Mouse (Mus musculus): ENCODE measurements at regions not wholly inside any gene's neighbourhood (a gene's known extent, or its start where the extent isn't known, plus 50 kb on each side); places are given as distances from the start of the nearest gene placed in this dataset.
"Not testable (repeated sequence)": the region's sequence is repeated elsewhere in the genome, so short reads cannot be mapped to it uniquely, and the experiment has no call there.

DNA sequence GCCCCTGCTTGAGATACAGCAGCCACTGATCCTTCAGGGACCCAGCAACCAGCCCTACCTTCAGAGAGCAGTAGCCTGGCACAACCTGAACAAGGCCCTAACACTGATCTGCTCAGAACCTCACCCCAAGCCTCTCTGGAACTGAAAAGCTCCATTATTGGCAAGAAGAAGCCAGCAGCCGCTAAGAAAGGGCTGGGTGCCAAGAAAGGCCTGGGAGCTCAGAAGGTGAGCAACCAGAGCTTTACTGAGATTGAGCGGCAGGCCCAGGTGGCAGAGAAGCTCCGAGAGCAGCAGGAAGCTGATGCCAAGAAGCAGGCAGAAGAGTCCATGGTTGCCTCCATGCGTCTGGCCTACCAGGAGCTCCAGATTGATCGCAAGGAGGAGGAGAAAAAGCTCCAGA lies 74.4 kb upstream of the Oxtr start:
- DNase-seq (ENCODE audit: low spot score), result not testable (repeated sequence)

DNA sequence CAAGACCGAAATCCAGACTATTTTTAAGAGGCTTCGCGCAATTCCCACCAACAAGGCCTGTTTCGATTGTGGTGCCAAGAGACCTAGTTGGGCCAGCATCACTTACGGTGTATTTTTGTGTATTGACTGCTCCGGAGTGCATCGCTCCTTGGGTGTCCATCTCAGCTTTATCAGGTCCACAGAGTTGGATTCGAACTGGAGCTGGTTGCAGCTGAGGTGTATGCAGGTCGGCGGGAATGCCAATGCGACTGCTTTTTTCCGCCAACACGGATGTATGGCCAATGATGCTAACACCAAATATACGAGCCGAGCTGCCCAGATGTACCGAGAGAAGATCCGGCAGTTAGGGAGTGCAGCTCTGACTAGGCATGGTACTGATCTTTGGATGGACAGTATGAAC lies 73.9 kb upstream of the Oxtr start:
- not testable (repeated sequence) for DNase-seq (ENCODE audit: low spot score)

DNA sequence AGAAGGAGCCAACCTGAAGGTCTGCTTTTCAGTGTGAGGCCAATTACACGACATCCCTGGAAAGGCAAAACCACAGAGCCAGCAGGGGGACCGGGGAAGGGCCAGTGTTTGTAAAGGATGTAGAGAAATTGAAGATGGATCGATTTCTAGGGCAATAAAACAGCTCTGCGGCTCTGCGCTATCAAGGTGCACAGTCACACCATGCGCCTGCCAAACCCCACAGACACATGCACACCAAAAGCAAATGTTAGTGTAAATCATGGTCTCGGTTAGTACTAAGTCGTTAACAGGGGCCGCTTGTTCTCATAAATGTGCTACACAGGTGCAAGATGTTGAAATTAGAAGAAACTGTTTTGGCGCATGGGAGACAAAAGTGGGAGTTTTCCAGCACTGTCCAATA lies 72.3 kb upstream of the Oxtr start:
- no peak for DNase-seq (ENCODE audit: low spot score)

DNA sequence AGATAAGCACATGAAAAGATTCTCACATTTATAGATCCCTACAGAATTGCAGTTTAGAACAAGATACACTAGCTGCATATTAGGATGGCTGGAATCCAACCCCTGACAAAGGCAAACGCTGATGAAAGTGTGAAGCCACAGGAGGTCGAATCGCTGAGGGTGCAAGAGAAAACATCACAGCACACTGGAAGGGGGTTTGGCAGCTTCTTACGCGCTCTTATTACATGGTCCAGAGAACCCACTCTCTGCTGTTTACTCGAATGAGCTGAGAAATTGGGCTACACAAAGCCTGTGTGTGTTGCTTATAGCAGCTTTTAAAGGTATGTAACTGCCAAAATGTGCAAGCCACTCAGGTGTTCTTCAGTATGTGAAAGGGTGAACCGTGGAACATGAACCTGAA lies 71.8 kb upstream of the Oxtr start:
- no peak for DNase-seq (ENCODE audit: low spot score)

DNA sequence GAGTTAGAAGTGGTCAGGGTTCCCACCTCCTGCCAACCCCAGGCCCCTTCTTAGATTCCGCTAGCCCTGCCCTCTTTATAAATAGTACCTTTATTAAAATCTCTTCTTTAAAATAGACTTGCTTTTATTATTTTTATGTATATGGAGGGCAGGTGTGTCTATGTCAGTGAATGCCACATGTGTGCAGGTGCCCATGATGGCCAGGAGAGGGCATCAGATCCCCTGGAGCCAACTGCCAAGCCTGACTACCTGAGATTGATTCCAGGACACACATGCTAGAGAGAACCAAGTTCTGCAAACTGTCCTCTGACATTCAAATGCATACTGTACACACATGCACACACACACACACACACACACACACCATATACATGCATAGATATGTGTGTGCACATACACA lies 69.8 kb upstream of the Oxtr start:
- DNase-seq (ENCODE audit: low spot score), result no peak

DNA sequence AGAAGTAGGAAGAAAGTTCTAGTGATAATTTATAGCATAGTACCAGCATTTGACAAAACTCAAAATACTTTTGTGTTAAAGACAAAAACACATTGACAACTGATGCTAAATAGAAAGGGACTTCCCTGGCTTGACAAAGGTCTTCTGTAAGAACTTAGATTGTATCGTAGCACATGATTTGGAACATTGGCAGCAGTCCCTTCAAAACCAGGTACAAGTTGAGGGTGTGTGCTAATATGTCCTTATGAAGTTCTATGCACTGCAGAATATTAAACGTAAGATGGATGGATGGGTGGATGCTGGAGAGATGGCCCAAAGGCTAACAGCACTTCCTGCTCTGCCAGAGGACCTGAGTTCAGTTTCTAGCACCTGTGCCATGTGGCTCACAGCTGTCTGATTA lies 67.8 kb upstream of the Oxtr start:
- no peak for DNase-seq (ENCODE audit: low spot score)

DNA sequence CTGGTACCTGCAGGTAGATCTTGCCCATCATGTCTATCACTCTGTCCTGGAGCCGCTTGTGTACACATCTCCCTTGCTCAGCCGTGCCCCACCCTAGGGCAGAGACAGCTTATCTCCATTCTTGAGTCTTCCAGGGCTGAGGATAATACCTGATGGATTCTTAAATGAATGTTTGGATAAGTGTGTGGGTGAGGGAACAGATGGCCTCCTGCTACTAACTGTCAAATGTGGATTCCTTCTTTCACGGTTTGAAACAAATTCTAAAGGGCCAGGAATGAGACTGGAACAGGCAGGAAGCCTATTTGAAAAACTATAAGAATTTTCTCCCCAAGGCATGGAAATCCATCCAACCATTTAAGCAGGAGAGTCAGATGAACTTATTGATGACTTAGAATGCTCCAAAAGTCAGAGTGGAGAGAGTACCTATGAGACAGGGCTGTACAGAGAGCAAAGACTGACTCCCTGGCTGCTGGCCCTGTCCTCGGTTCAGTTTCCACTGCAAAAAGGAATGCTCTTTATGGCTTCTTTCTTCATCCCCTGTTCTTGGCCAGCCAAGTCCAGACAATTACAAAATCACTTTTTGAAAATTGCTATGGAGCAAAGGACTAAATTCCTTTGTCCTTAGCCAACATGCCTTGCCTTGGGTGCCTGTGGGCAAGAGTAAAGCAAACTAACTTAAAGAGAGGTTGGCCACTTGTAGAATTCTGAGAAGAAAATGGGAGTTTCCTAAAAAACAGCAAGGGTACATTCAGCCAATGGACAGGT lies 66.8 kb upstream of the Oxtr start:
- no peak for DNase-seq (ENCODE audit: low spot score)

DNA sequence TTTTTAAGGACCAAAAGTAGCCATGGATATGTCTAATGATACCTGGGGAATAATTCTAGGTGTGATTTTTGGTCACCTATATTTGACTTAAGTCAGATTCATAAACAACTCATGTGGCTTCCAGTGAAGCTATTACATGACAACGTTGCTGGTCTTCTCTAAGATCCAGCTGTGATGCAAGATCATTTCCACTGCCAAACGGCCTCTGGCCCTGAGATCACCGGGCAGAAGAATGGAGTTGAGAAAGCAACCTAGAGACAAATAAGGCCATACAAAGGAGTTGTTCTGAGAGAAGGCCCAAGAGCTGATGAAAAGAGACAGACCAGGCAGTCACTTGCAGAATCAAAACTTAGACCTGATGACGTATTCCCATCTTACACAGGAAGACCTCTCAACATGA lies 64.3 kb upstream of the Oxtr start:
- no peak for DNase-seq (ENCODE audit: low spot score)

DNA sequence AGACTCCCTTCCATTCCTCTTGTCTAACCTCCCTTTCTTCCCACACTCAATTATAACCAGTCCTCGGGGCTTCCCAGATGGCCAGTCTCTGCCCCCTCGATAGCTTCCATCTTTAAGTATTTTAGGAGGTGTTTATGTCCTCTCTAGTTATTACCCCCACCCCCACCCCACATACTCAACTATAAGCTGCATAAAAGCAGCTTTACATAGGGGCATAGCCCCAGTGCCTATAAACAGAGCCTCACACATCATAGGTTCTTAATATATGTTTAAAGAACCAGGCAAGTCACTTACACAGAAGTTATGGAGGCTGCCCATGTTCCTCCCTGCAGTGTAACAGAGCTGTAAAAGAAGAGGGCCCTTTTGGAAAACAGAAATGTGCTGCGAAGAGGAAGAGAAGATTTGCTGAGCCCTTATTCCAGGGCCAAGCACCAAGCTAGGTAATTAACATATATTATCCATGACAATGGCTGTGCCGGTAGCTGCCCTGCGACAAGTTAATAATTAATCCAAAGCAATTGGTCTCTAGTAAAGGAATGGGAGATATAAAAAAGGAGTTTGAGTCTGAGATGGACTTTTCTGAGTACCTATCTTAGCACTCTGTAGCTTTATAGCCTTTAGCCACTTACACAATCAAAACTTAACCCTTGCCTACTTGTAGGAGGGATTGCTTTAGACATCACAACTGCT lies 63.6 kb upstream of the Oxtr start:
- DNase-seq (ENCODE audit: low spot score), result no peak

DNA sequence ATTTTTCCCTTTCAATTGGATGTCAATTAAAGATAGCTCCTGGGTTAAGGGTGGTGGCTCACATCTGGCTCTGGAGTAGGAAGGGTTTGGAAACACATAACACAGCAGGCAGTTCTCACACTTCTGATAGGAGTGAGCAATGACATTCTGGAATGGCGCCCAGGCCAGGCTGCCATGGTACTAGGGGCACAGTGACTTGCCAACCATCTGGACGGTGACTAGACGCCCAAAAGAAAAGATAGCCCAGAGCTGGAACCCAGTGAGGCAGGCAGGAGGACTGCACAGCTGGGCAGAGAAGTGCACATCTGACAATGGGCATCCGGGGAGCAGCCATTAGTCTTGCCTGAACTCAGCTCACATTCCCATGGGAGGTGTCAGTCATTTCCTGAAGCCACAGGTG lies 62.8 kb upstream of the Oxtr start:
- peak; percentile 9 for DNase-seq (ENCODE audit: low spot score)

DNA sequence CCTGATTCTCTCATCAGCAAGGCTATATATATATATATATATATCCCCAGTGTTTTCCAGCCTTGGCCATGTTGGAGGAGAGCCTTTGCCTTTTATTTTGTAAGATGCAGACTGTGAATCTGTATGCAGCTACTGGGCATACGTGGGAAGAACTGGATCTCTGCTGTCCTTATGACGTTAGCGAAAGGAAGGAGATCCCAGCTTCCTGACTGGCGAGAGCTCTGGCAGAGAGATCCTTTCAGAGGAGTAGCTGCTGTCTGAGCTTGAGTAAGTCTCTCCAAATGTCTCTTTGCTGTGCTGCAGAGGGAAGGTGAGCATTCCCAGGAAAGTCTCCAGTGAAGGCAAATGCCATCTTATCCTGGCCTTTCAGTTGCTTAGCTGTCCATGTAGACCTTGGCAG lies 61.6 kb upstream of the Oxtr start:
- no peak for DNase-seq (ENCODE audit: low spot score)

DNA sequence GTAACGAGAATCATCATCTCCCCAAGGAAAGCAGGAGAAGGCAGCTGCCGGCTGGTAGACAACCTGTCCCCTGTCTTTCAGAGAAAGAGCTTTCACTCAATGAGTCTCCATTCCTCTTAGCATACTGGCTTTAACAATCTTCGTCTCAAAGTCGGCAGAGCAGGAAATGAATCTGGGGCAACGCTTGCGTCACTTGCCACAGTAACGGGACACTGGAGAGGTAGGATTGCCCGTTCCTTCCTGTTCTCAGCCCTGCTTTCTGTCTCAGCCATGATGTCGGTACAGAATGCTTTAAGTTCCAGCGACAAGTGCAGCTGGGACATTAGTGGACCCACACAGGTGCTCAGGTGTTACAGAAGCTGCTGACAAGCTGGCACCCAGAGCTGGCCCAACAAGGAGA lies 57.5 kb upstream of the Oxtr start:
- DNase-seq (ENCODE audit: low spot score), result no peak

DNA sequence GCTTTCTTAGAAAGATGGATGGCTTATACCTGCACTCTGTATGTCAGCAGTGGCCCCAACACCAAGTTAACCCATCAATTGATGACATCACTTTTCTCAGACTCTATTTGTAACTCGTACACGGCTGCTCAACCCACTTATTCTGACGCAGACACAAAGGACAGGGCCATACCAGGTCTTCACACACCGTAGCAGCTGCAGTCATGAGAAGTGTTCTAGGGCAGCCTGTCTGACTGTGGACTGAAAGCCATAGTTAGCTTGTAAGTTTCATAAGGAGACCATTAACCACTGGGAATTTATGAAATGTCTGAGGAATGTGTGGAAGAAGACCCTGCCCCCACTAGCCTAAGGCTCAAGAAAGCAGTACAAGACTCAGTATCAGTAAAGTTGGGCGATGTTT lies 56.3 kb upstream of the Oxtr start:
- DNase-seq (ENCODE audit: low spot score), result no peak

DNA sequence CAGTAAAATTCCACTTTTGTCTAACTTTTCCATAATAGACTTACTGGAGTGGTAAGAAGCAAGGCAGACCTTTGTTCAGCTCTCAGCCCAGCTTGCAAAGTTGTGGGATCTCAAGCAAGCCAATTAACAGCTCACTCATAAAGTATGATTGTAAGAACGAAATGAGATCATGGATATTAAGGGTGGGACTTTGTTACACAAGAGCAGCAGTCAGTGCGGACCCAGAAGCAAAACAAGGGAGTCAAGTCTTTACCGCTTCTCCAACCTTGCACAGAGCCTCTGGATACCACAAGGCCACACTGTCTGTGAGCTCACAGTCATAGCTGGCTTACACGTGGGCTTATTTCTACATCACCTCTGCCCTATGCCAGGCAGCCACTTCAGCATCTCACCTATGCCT lies 54.6 kb upstream of the Oxtr start:
- no peak for DNase-seq (ENCODE audit: low spot score)

DNA sequence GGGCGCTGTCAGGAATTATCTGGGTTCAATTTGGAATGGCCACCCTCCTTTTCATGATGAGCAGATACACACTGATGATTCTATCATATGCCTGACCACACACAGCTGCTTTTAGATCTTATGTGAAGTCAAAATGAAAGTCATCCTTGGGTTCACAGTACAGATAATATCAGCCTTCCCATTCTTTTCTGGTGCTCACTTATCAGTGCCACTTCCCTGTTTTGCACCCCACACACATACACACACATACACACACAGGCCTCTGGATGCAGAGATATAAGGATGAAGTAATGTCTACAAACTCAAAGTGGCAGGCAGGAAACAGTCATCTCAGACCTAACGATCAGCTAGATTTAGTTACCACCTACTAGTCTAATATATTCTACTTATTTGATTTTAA lies 52.9 kb upstream of the Oxtr start:
- no peak for DNase-seq (ENCODE audit: low spot score)

All from ovary, postnatal 14 days (tissue).